ENCODE assay signal across 9 mouse cellular contexts in the genomic region with DNA sequence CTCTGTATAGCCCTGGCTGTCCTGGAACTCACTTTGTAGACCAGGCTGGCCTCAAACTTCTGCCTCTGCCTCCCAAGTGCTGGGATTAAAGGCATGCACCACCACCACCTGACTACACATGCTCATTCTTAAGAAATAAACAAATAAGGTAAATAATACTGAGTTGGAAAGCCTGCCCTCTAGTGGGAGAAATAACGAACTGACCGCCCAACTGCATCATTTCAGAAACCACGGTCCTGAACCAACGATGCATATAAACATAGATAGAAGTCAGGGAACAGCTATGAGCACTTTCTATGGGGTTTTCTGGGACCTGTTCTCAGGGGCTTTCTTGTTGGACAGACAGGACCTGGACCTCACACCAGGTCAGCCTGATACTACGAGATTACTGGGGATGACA. TPM values are rescaled to one million over a fixed set of nuclear protein-coding genes. Genes with fewer than 3 reads are reported as not detected.
A peak's percentile ranks its signal among the peaks of the same experiment; 100 is the strongest.
DNase-seq lines count a peak whose midpoint lies in the region.
"Had no signal": no experiment of that assay in that cellular context is flagged by ENCODE, and none has a peak within 500 bp of the region (broad histone marks: within the 10 kb centered on the region; RNA-seq: fewer than 3 reads in every experiment).

No protein-coding gene starts in this region.

- 29% methylated on average over 5 of the region's 5 CpGs for WGBS in heart, embryonic 10.5 days

- H3K4me3 ChIP-seq in heart, embryonic 10.5 days: no peak overlapping the region
- H3K4me3 ChIP-seq: embryonic facial prominence, embryonic 12.5 days had no signal

- DNase-seq in heart, adult 18-20 months: peak; percentile 24 to 68
- no peak for DNase-seq in heart, embryonic 10.5 days (ENCODE audit: low spot score)
- DNase-seq in urinary bladder, postnatal 14 days (ENCODE audit: low spot score): peak; percentile 18
- DNase-seq in urinary bladder, postnatal 4 days (ENCODE audit: low spot score in 2 of 2): no peak
- DNase-seq in cerebellum, adult 9-10 months: peak; percentile 69
- peak; percentile 66 for DNase-seq in kidney, postnatal 10 days
- peak; percentile 26 to 49 for DNase-seq in natural killer cell, adult 2 months (ENCODE audit: low spot score in 2 of 2)
- no peak for DNase-seq in right cerebral cortex, adult 18-20 months

- H3K36me3 ChIP-seq in heart, embryonic 10.5 days: no peaks in the 10 kb centered on the region

- no peak overlapping the region for H3K27ac ChIP-seq in heart, embryonic 10.5 days
- H3K27ac ChIP-seq: embryonic facial prominence, embryonic 12.5 days had no signal

- H3K9me3 ChIP-seq in heart, embryonic 10.5 days: no peaks in the 10 kb centered on the region
- H3K9me3 ChIP-seq: embryonic facial prominence, embryonic 12.5 days had no signal

- no peaks in the 10 kb centered on the region for H3K27me3 ChIP-seq in heart, embryonic 10.5 days (ENCODE audit: insufficient read depth, poor library complexity, severe bottlenecking)
- H3K27me3 ChIP-seq: embryonic facial prominence, embryonic 12.5 days had no signal

- H3K4me1 ChIP-seq in heart, embryonic 10.5 days: peaks cover 9% of the 10 kb centered on the region

RNA-seq across cellular contexts. Expression of gene Rgcc, which starts 25.6 kb away (rescaled TPM):
- 100 to 1,000 TPM; 112 to 122 TPM for total RNA-seq in heart, adult 18-20 months (2021)
- polyA plus RNA-seq in heart, embryonic 10.5 days (2016; fragmentation: Nextera tagmentation; extraction: Ambion mirVana): 16.0 and 17.0 TPM in 2 replicates

Comparison
In these comparisons a context has a peak if more than half of its experiments do, and no peak if none do; other contexts are left out.
1. DNase-seq: peak in heart, adult 18-20 months (2 of 2), urinary bladder, postnatal 14 days (single experiment), cerebellum, adult 9-10 months (single experiment), kidney, postnatal 10 days (single experiment) and natural killer cell, adult 2 months (2 of 2); none in heart, embryonic 10.5 days (single experiment), urinary bladder, postnatal 4 days (0 of 2) and right cerebral cortex, adult 18-20 months (single experiment).